Mouse (Mus musculus) ES-E14 (cell line): ENCODE data around the gene Med13l. TPM values are rescaled to one million over a fixed set of nuclear protein-coding genes. Genes with fewer than 3 reads are reported as not detected.

Experiments
- DNase-seq: peaks from one replicate; pipeline ENCODE4 v3.0.0-alpha.2; 2013; ENCODE audit warnings: low read depth, low spot score
- H3K27ac ChIP-seq: 2 replicates; pipeline ENCODE4 v1.5.1; 2012; ENCODE audit warnings: low read depth, mild to moderate bottlenecking, low read length, moderate library complexity, mixed read lengths; ENCODE audit not compliant: poor library complexity, insufficient read depth, severe bottlenecking
- H3K36me3 ChIP-seq: 2 replicates; pipeline ENCODE4 v1.6.1; 2012; ENCODE audit warnings: mild to moderate bottlenecking, low read length, moderate library complexity, mixed read lengths; ENCODE audit not compliant: control insufficient read depth, poor library complexity, insufficient read depth, severe bottlenecking
- H3K4me1 ChIP-seq, 2 experiments: fragments of 150-350 bp in 1 of 2; sonication (generic) in 1 of 2; 2 replicates each; pipeline ENCODE4 v1.6.1; 2012; ENCODE audit warnings: low read length in 2 of 2, mild to moderate bottlenecking in 1 of 2, mixed read lengths in 1 of 2; ENCODE audit not compliant: control insufficient read depth in 2 of 2, insufficient read depth in 2 of 2, poor library complexity in 1 of 2
- H3K4me3 ChIP-seq, 2 experiments: fragments of 150-350 bp in 1 of 2; sonication (generic) in 1 of 2; 2 replicates each; pipeline ENCODE4 v1.5.1; 2012; ENCODE audit warnings: low read length in 2 of 2, low read depth in 1 of 2, mild to moderate bottlenecking in 1 of 2, mixed read lengths in 1 of 2; ENCODE audit not compliant: insufficient read depth in 1 of 2, poor library complexity in 1 of 2, severe bottlenecking in 1 of 2
- H3K9ac ChIP-seq: 2 replicates; pipeline ENCODE4 v1.6.1; 2012; ENCODE audit warnings: low read depth, mild to moderate bottlenecking, low read length, mixed read lengths; ENCODE audit not compliant: poor library complexity, insufficient read depth, severe bottlenecking
- H3K9me3 ChIP-seq: fragments of 150-350 bp; sonication (generic); 2 replicates; pipeline ENCODE4 v1.6.1; 2012; ENCODE audit warnings: low read depth, mild to moderate bottlenecking, low read length; ENCODE audit not compliant: control insufficient read depth, insufficient read depth
- CHD2 ChIP-seq: IDR thresholded peaks from 2 replicates; pipeline ENCODE4 v1.6.1; 2014; ENCODE audit warnings: mild to moderate bottlenecking, low read depth, low read length, inconsistent platforms
- HCFC1 ChIP-seq: IDR thresholded peaks from 2 replicates; pipeline ENCODE4 v1.6.1; 2012; ENCODE audit warnings: low read length, inconsistent platforms, borderline replicate concordance; ENCODE audit not compliant: insufficient read depth
- MAFK ChIP-seq: IDR thresholded peaks from 2 replicates; pipeline ENCODE4 v1.6.1; 2014; ENCODE audit warnings: mild to moderate bottlenecking, low read depth, low read length, inconsistent platforms; ENCODE audit not compliant: insufficient read depth
- ZC3H11A ChIP-seq: IDR thresholded peaks from 2 replicates; pipeline ENCODE4 v1.6.1; 2012; ENCODE audit warnings: low read depth, mild to moderate bottlenecking, inconsistent platforms, low read length, borderline replicate concordance
- ZNF384 ChIP-seq: IDR thresholded peaks from 2 replicates; pipeline ENCODE4 v1.6.1; 2012; ENCODE audit warnings: low read depth, low read length, inconsistent platforms
- in situ Hi-C, 2 experiments: fragments of 600-800 bp; cut with MboI; formaldehyde crosslinking; loops; one replicate each; pipeline ENCODE4 v1.15.1; 2025; ENCODE audit warnings: low sequenced_read_pairs in 2 of 2, inconsistent platforms in 1 of 2; ENCODE audit not compliant: unreplicated experiment in 2 of 2
- total RNA-seq: library from RNA; depleted of rRNA; stranded (reverse); fragments of 300-350 nt; gene quantifications from 2 replicates; pipeline ENCODE4 v1.2.3, GENCODE M21; 2012

Med13l gene
- total RNA-seq, 1 experiment, result 52.4 TPM

- DNase-seq, result no peak
- Histone ChIP-seq H3K9ac (no peak overlapping the region), H3K36me3 (peaks cover 4% of the 10 kb centered on the region; the same call in 1 of the 2 replicates), H3K4me3 (no peak overlapping the region), H3K27ac (no peak overlapping the region), H3K4me1 (peaks cover 12 to 37% of the 10 kb centered on the region in 2 experiments), H3K9me3 (no peaks in the 10 kb centered on the region)
- in situ Hi-C loops, result no loop called here
- TF ChIP-seq ZC3H11A, result no peak
- no peak for TF ChIP-seq ZNF384
- TF ChIP-seq MAFK, result no peak
- no peak for TF ChIP-seq CHD2
These were observed 84.8 kb downstream of the Med13l start for GRCm38 (mm10) chr5:118645196-118645805.

GRCm38 (mm10) chr5:118646897-118647296 lies 86.4 kb downstream of the Med13l start:
- Histone ChIP-seq H3K4me3 (no peak overlapping the region), H3K36me3 (peaks cover 4% of the 10 kb centered on the region; the same call in 1 of the 2 replicates), H3K9ac (no peak overlapping the region), H3K27ac (no peak overlapping the region), H3K9me3 (no peaks in the 10 kb centered on the region), H3K4me1 (peaks cover 17 to 40% of the 10 kb centered on the region in 2 experiments)
- TF ChIP-seq HCFC1, result no peak
- TF ChIP-seq ZC3H11A, result no peak
- no peak for TF ChIP-seq MAFK
- TF ChIP-seq CHD2, result no peak
- TF ChIP-seq ZNF384, result no peak
- no peak for DNase-seq
- in situ Hi-C loops, result no loop called here

- Histone ChIP-seq H3K4me1 (peaks cover 17 to 41% of the 10 kb centered on the region in 2 experiments), H3K27ac (no peak overlapping the region), H3K4me3 (no peak overlapping the region), H3K9me3 (no peaks in the 10 kb centered on the region), H3K9ac (no peak overlapping the region), H3K36me3 (peaks cover 4% of the 10 kb centered on the region; the same call in 1 of the 2 replicates)
- in situ Hi-C loops, result no loop called here
- no peak for DNase-seq
- TF ChIP-seq HCFC1 (no peak), MAFK (no peak), CHD2 (no peak), ZC3H11A (no peak), ZNF384 (no peak)
These were observed 86.9 kb downstream of the Med13l start for GRCm38 (mm10) chr5:118647384-118647783.

GRCm38 (mm10) chr5:118649215-118650006 lies 88.9 kb downstream of the Med13l start:
- Histone ChIP-seq H3K4me1 (peaks cover 16 to 39% of the 10 kb centered on the region in 2 experiments), H3K4me3 (no peak overlapping the region), H3K9me3 (no peaks in the 10 kb centered on the region), H3K27ac (peak overlapping the region; percentile 44; the same call in 1 of the 2 replicates), H3K36me3 (peaks cover 4% of the 10 kb centered on the region; the same call in 1 of the 2 replicates), H3K9ac (no peak overlapping the region)
- DNase-seq, result no peak
- TF ChIP-seq MAFK (no peak), ZNF384 (no peak), CHD2 (no peak), ZC3H11A (no peak), HCFC1 (no peak)
- in situ Hi-C loops, result no loop called here
